Mouse (Mus musculus): ENCODE measurements around the gene Smagp. TPM values are rescaled to one million over a fixed set of nuclear protein-coding genes. Genes with fewer than 3 reads are reported as not detected.
A peak's percentile ranks its signal among the peaks of the same experiment; 100 is the strongest.

Gene Smagp
- polyA plus RNA-seq, 1 experiment from 2014 or later, result 4.1 TPM

DNA sequence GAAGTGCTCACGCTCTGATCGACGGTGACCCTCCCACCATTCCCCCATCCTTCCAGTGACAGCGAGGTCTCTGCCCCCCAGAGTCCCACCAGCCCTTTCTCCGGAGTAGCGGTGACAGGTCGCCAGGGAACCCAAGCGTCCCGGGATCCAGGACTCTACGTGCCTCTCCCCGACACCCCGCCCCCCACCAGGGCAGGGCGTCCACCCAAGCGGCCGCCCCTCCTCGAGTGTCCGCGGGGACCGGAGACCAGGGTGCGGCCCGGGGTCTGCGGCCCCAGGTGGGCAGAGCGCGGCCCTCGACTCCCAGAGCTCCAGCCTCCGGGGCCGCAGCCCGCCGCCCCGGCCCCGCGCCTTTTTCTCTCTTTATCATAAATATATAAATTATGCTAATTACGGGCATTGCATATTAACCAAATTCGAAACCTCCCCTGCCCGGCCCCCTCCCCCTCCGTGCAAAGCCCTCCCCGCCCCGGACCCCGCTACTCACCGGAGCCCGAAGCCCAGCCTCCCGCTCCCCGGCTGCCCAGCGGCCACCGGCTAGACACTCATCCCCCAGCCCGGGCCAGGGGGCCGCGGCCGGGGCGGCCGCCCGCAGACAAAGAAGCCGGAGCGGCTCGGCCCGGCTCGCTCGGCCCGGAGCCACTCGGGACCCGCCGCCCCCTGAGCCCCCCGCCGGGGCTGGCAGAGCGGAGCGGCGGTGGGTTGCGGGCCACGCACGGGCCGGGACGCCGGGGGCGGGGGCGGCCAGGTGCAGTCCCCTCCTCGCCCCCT, 37.3 kb downstream of the Smagp start, which contains the start of gene Pou6f1:
Gene Pou6f1 (minus strand): TSS at position 709 of the 771 bp plus-strand sequence.
- Histone ChIP-seq H3K4me1 (replicated peaks) (peaks cover 20% of the 10 kb centered on the region), H3K36me3 (no peaks in the 10 kb centered on the region), H3K9ac (peak within 1 kb of the TSS; percentile 95), H3K4me2 (peak within 1 kb of the TSS; percentile 80), H3K27me3 (peaks cover 18% of the 10 kb centered on the region; the same call in 1 of the 2 replicates), H3K9me3 (no peaks in the 10 kb centered on the region), H3K27ac (peak within 1 kb of the TSS; percentile 91), H3K4me3 (peak within 1 kb of the TSS; percentile 80)
- 2% methylated on average over 67 of the region's 76 CpGs for WGBS
- ATAC-seq (ENCODE audit: low FRiP score), result peak; percentile 70

GRCm38 (mm10) chr15:100598883-100599275, 37.9 kb downstream of the Smagp start:
- Histone ChIP-seq H3K27ac (peak overlapping the region; percentile 91), H3K36me3 (peaks cover 4% of the 10 kb centered on the region), H3K27me3 (peaks cover 18% of the 10 kb centered on the region; the same call in 1 of the 2 replicates), H3K9ac (peak overlapping the region; percentile 95), H3K9me3 (no peaks in the 10 kb centered on the region), H3K4me3 (peak overlapping the region; percentile 80), H3K4me2 (peak overlapping the region; percentile 80), H3K4me1 (replicated peaks) (peaks cover 19% of the 10 kb centered on the region)
- 0% methylated on average over 12 of the region's 12 CpGs for WGBS
- no peak for ATAC-seq (ENCODE audit: low FRiP score)

GRCm38 (mm10) chr15:100598287-100598882, 38.4 kb downstream of the Smagp start:
- Histone ChIP-seq H3K27ac (peak overlapping the region; percentile 91), H3K4me1 (replicated peaks) (peaks cover 19% of the 10 kb centered on the region), H3K9ac (peak overlapping the region; percentile 95), H3K36me3 (peaks cover 7% of the 10 kb centered on the region), H3K4me3 (peak overlapping the region; percentile 80), H3K4me2 (peak overlapping the region; percentile 80), H3K27me3 (peaks cover 14% of the 10 kb centered on the region; the same call in 1 of the 2 replicates), H3K9me3 (no peaks in the 10 kb centered on the region)
- 29% methylated on average over 9 of the region's 9 CpGs for WGBS
- ATAC-seq (ENCODE audit: low FRiP score), result no peak

DNA sequence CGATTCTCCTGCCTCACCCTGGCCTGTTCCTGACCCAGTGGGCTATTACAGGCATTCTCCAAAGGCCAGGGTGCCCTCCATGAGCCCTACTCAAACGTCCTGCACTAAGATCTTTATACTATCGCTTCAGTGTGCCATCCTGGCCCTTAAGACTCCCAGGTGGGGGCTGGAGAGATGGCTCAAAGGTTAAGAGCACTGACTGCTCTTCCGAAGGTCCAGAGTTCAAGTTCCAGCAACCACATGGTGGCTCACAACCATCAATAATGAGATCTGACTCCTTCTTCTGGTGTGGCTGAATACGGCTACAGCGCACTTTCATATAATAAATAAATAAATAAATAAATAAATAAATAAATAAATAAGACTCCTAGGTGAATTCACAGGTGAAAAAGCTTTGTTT, 43.9 kb downstream of the Smagp start:
- Histone ChIP-seq H3K9ac (no peak overlapping the region), H3K36me3 (peaks cover 42% of the 10 kb centered on the region), H3K4me2 (no peak overlapping the region), H3K27ac (no peak overlapping the region), H3K4me1 (replicated peaks) (no peaks in the 10 kb centered on the region), H3K4me3 (no peak overlapping the region), H3K9me3 (no peaks in the 10 kb centered on the region), H3K27me3 (no peaks in the 10 kb centered on the region)
- WGBS, result 83% methylated on average over 6 of the region's 6 CpGs
- ATAC-seq (ENCODE audit: low FRiP score), result no peak

- no peak overlapping the region for H3K27ac ChIP-seq
- H3K36me3 ChIP-seq, result peaks cover 66% of the 10 kb centered on the region
- H3K4me1 ChIP-seq (replicated peaks), result no peaks in the 10 kb centered on the region
- no peak overlapping the region for H3K4me3 ChIP-seq
- ATAC-seq (ENCODE audit: low FRiP score), result no peak
- WGBS, result 71% methylated on average over 8 of the region's 8 CpGs
- no peaks in the 10 kb centered on the region for H3K9me3 ChIP-seq
- H3K4me2 ChIP-seq, result no peak overlapping the region
- H3K9ac ChIP-seq, result no peak overlapping the region
- no peaks in the 10 kb centered on the region for H3K27me3 ChIP-seq
These were observed 46.3 kb downstream of the Smagp start for GRCm38 (mm10) chr15:100590436-100590835.

DNA sequence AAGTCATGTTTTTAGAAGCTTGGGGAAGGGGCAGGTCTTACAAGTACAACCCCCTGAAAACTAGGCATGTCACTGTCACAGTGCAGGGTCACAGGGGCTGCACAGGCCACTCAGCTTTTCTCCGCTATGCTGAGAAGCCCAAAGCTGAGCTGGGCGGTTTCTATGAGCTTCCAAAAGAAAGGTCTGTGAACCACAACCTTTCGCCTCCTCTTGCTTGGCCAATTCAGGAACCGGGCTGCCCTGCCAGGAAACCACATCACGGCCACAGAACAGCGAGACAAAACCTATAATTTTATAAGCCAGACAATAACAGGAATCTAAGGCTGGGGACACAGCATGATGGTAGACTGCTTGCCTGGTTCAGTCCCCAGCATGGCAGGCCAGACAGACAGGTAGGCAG, 48.4 kb downstream of the Smagp start:
- Histone ChIP-seq H3K9me3 (no peaks in the 10 kb centered on the region), H3K4me3 (no peak overlapping the region), H3K9ac (no peak overlapping the region), H3K36me3 (peaks cover 74% of the 10 kb centered on the region), H3K27ac (no peak overlapping the region), H3K27me3 (no peaks in the 10 kb centered on the region), H3K4me2 (no peak overlapping the region), H3K4me1 (replicated peaks) (no peaks in the 10 kb centered on the region)
- ATAC-seq (ENCODE audit: low FRiP score), result no peak
- 79% methylated on average over 6 of the region's 6 CpGs for WGBS

GRCm38 (mm10) chr15:100587166-100587565, 49.6 kb downstream of the Smagp start:
- H3K9me3 ChIP-seq, result no peaks in the 10 kb centered on the region
- no peak overlapping the region for H3K4me3 ChIP-seq
- ATAC-seq (ENCODE audit: low FRiP score), result no peak
- no peaks in the 10 kb centered on the region for H3K4me1 ChIP-seq (replicated peaks)
- peaks cover 84% of the 10 kb centered on the region for H3K36me3 ChIP-seq
- no peak overlapping the region for H3K27ac ChIP-seq
- no peak overlapping the region for H3K4me2 ChIP-seq
- H3K9ac ChIP-seq, result no peak overlapping the region
- 82% methylated on average over 4 of the region's 4 CpGs for WGBS
- no peaks in the 10 kb centered on the region for H3K27me3 ChIP-seq

- Histone ChIP-seq H3K27me3 (no peaks in the 10 kb centered on the region), H3K9me3 (no peaks in the 10 kb centered on the region), H3K4me2 (no peak overlapping the region), H3K4me3 (no peak overlapping the region), H3K9ac (no peak overlapping the region), H3K4me1 (replicated peaks) (no peaks in the 10 kb centered on the region), H3K36me3 (peaks cover 87% of the 10 kb centered on the region), H3K27ac (no peak overlapping the region)
- ATAC-seq (ENCODE audit: low FRiP score), result no peak
- 94% methylated on average over 16 of the region's 16 CpGs for WGBS
These were observed 50.8 kb downstream of the Smagp start for GRCm38 (mm10) chr15:100585931-100586330.

- no peaks in the 10 kb centered on the region for H3K27me3 ChIP-seq
- WGBS, result 90% methylated on average over 10 of the region's 10 CpGs
- ATAC-seq (ENCODE audit: low FRiP score), result no peak
- H3K4me3 ChIP-seq, result no peak overlapping the region
- no peak overlapping the region for H3K27ac ChIP-seq
- H3K4me2 ChIP-seq, result no peak overlapping the region
- no peak overlapping the region for H3K9ac ChIP-seq
- peaks cover 90% of the 10 kb centered on the region for H3K36me3 ChIP-seq
- no peaks in the 10 kb centered on the region for H3K9me3 ChIP-seq
- H3K4me1 ChIP-seq (replicated peaks), result no peaks in the 10 kb centered on the region
These were observed 56.6 kb downstream of the Smagp start for GRCm38 (mm10) chr15:100580108-100580507.

- WGBS, result 89% methylated on average over 16 of the region's 16 CpGs
- no peak for ATAC-seq (ENCODE audit: low FRiP score)
- H3K4me2 ChIP-seq, result no peak overlapping the region
- H3K4me1 ChIP-seq (replicated peaks), result 0 out of 2 replicates have a peak, but pooled peaks cover 9% of the 10 kb centered on the region
- H3K36me3 ChIP-seq, result peaks cover 80% of the 10 kb centered on the region
- H3K9me3 ChIP-seq, result no peaks in the 10 kb centered on the region
- H3K27ac ChIP-seq, result no peak overlapping the region
- H3K4me3 ChIP-seq, result no peak overlapping the region
- H3K27me3 ChIP-seq, result no peaks in the 10 kb centered on the region
- no peak overlapping the region for H3K9ac ChIP-seq
These were observed 58.8 kb downstream of the Smagp start for GRCm38 (mm10) chr15:100577972-100578371.

DNA sequence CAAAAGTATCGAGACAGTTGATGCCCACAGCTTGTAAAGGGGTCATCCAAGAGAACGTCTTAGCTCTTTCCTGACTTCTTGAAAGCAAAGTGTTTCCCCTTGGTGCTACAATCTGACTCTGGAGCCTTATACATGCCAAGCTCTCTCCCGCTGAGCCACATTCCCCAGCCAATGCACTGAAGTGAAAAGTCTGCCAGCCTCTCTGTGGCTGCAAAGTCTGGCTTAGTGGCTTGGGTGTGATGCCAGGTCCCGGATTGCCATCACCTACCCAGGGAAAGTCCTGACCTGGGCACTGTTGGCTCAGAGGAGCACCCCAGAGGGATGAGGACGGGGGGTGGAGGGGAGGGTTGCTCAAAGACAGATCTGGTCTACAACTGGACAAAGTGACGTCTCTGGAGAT, 59.9 kb downstream of the Smagp start:
- Histone ChIP-seq H3K9me3 (no peaks in the 10 kb centered on the region), H3K4me1 (replicated peaks) (0 out of 2 replicates have a peak, but pooled peaks cover 9% of the 10 kb centered on the region), H3K9ac (no peak overlapping the region), H3K36me3 (peaks cover 69% of the 10 kb centered on the region), H3K4me2 (no peak overlapping the region), H3K27ac (no peak overlapping the region), H3K4me3 (no peak overlapping the region), H3K27me3 (no peaks in the 10 kb centered on the region)
- 90% methylated on average over 6 of the region's 6 CpGs for WGBS
- no peak for ATAC-seq (ENCODE audit: low FRiP score)

GRCm38 (mm10) chr15:100576392-100576791, 60.3 kb downstream of the Smagp start:
- H3K9me3 ChIP-seq, result no peaks in the 10 kb centered on the region
- H3K4me3 ChIP-seq, result no peak overlapping the region
- H3K36me3 ChIP-seq, result peaks cover 66% of the 10 kb centered on the region
- 93% methylated on average over 6 of the region's 6 CpGs for WGBS
- H3K4me2 ChIP-seq, result no peak overlapping the region
- no peak overlapping the region for H3K9ac ChIP-seq
- H3K27ac ChIP-seq, result no peak overlapping the region
- no peaks in the 10 kb centered on the region for H3K27me3 ChIP-seq
- ATAC-seq (ENCODE audit: low FRiP score), result no peak
- H3K4me1 ChIP-seq (replicated peaks), result 0 out of 2 replicates have a peak, but pooled peaks cover 9% of the 10 kb centered on the region
